Mouse (Mus musculus): ENCODE measurements around the gene Cops2.

Gene Cops2

GRCm38 (mm10) chr2:125826201-125826600, 32.7 kb downstream of the Cops2 start:
- no peak for DNase-seq (ENCODE audit: low spot score in 2 of 2)

GRCm38 (mm10) chr2:125820397-125820796, 38.5 kb downstream of the Cops2 start:
- no peak for DNase-seq (ENCODE audit: low spot score in 2 of 2)

- no peak for DNase-seq (ENCODE audit: low spot score in 2 of 2)
These were observed 44.9 kb downstream of the Cops2 start for GRCm38 (mm10) chr2:125813972-125814595.

- no peak for DNase-seq (ENCODE audit: low spot score in 2 of 2)
These were observed 47.6 kb downstream of the Cops2 start for GRCm38 (mm10) chr2:125811332-125811731.

- no peak for DNase-seq (ENCODE audit: low spot score in 2 of 2)
These were observed 49.4 kb downstream of the Cops2 start for GRCm38 (mm10) chr2:125809551-125809950.

GRCm38 (mm10) chr2:125805826-125806225, 53.1 kb downstream of the Cops2 start:
- DNase-seq (ENCODE audit: low spot score in 2 of 2): no peak

- DNase-seq (ENCODE audit: low spot score in 2 of 2): no peak
These were observed 57.0 kb downstream of the Cops2 start for GRCm38 (mm10) chr2:125801947-125802346.

GRCm38 (mm10) chr2:125801038-125801437, 57.9 kb downstream of the Cops2 start:
- DNase-seq (ENCODE audit: low spot score in 2 of 2): no peak

- no peak for DNase-seq (ENCODE audit: low spot score in 2 of 2)
These were observed 58.5 kb downstream of the Cops2 start for GRCm38 (mm10) chr2:125800428-125800827.

GRCm38 (mm10) chr2:125797872-125798271, 61.1 kb downstream of the Cops2 start:
- DNase-seq (ENCODE audit: low spot score in 2 of 2): no peak

- no peak for DNase-seq (ENCODE audit: low spot score in 2 of 2)
These were observed 63.8 kb downstream of the Cops2 start for GRCm38 (mm10) chr2:125795118-125795517.

- no peak for DNase-seq (ENCODE audit: low spot score in 2 of 2)
These were observed 64.8 kb downstream of the Cops2 start for GRCm38 (mm10) chr2:125794166-125794565.

- DNase-seq (ENCODE audit: low spot score in 2 of 2): no peak
These were observed 66.1 kb downstream of the Cops2 start for GRCm38 (mm10) chr2:125792879-125793261.

- no peak for DNase-seq (ENCODE audit: low spot score in 2 of 2)
These were observed 66.6 kb downstream of the Cops2 start for GRCm38 (mm10) chr2:125792144-125792878.

GRCm38 (mm10) chr2:125791485-125791885, 67.5 kb downstream of the Cops2 start:
- DNase-seq (ENCODE audit: low spot score in 2 of 2): peak in 1 of 2 experiments; percentile 20

- no peak for DNase-seq (ENCODE audit: low spot score in 2 of 2)
These were observed 68.7 kb downstream of the Cops2 start for GRCm38 (mm10) chr2:125790242-125790641.

GRCm38 (mm10) chr2:125789265-125789664, 69.7 kb downstream of the Cops2 start:
- DNase-seq (ENCODE audit: low spot score in 2 of 2): no peak

GRCm38 (mm10) chr2:125788785-125789184, 70.2 kb downstream of the Cops2 start:
- no peak for DNase-seq (ENCODE audit: low spot score in 2 of 2)

GRCm38 (mm10) chr2:125788351-125788750, 70.6 kb downstream of the Cops2 start:
- no peak for DNase-seq (ENCODE audit: low spot score in 2 of 2)

- DNase-seq (ENCODE audit: low spot score in 2 of 2): no peak
These were observed 73.9 kb downstream of the Cops2 start for GRCm38 (mm10) chr2:125785021-125785420.

GRCm38 (mm10) chr2:125784392-125784791, 74.5 kb downstream of the Cops2 start:
- no peak for DNase-seq (ENCODE audit: low spot score in 2 of 2)

- DNase-seq (ENCODE audit: low spot score in 2 of 2): no peak
These were observed 75.1 kb downstream of the Cops2 start for GRCm38 (mm10) chr2:125783868-125784267.

- DNase-seq (ENCODE audit: low spot score in 2 of 2): peak; percentile 80 to 84
These were observed 76.2 kb downstream of the Cops2 start, which contains the start of gene Secisbp2l for GRCm38 (mm10) chr2:125782719-125783109. Gene Secisbp2l (minus strand): TSS chr2:125782870.

Measured in thymus, postnatal 10 days (tissue).